Mouse (Mus musculus) left cerebral cortex, adult 6 months (tissue): ENCODE measurements around the gene Chfr. TPM values are rescaled to one million over a fixed set of nuclear protein-coding genes. Genes with fewer than 3 reads are reported as not detected.

Source experiments
- long read RNA-seq, 2 experiments: library from polyadenylated mRNA; unstranded; transcript quantifications; one replicate each; pipeline ENCODE4 v2.0.0; 2019 to 2020
- polyA plus RNA-seq: library from polyadenylated mRNA; unstranded; fragments of <200 nt; fragmentation: Nextera tagmentation; gene quantifications from 2 replicates; pipeline ENCODE4 v1.2.3, GENCODE M21; 2021

The Chfr gene
- 11.8 and 17.7 TPM in 2 replicates for polyA plus RNA-seq
- long read RNA-seq, experiment 1, transcript Chfr-202 (18 exons, 3,159 nt), result major isoform, 46 of 128 reads
- long read RNA-seq, experiment 1, transcript Chfr-201 (18 exons, 3,146 nt), result minor isoform, 17 of 128 reads
- long read RNA-seq, experiment 1, partial matches to known transcripts, result 17 of 128 reads
- long read RNA-seq, experiment 1, other reads (novel, unspliced or antisense), result 39 of 128 reads
- long read RNA-seq, experiment 2, partial matches to known transcripts, result 8 of 20 reads
- long read RNA-seq, experiment 2, other reads (novel, unspliced or antisense), result 6 of 20 reads

DNA sequence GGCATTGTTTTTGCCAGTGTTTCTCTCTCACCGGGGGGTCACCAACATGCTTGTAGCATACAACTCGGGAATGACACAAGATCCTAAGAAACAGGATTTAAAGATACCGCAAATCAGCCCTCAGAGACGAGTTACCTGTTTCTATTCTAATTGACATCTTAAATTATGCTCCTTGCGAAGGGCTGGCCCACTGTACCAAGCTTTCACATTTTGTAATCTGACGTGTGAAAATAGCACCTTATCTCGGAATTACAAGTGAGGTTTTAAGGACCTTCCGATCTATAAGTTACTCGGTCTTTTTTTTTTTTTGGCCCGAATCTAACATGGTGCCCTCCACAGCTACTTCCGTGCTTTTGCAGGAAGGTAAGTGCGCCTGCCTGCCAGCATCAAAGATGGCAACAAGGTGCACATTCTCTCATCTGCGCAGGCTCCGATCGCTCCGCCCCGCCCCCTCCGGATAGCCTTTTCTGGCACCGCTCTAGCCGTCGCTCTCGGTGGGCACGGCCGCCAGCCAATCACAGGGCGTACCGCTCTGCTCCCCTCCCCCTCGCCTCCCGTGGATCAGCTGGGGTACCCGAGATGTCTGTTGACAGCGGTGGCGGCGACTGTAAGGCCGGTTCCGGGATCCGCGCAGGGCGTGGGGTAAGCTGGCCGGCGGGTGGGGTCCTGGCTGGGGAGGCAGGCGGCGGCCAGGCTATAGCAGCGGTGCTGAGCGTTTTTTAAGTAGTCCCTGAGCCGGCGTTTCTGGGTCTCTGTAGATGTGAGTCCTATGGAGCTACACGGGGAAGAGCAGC is at the start of gene Chfr:
Gene Chfr, plus strand, starts transcription at position 550 of the 794 bp plus-strand sequence.

DNA sequence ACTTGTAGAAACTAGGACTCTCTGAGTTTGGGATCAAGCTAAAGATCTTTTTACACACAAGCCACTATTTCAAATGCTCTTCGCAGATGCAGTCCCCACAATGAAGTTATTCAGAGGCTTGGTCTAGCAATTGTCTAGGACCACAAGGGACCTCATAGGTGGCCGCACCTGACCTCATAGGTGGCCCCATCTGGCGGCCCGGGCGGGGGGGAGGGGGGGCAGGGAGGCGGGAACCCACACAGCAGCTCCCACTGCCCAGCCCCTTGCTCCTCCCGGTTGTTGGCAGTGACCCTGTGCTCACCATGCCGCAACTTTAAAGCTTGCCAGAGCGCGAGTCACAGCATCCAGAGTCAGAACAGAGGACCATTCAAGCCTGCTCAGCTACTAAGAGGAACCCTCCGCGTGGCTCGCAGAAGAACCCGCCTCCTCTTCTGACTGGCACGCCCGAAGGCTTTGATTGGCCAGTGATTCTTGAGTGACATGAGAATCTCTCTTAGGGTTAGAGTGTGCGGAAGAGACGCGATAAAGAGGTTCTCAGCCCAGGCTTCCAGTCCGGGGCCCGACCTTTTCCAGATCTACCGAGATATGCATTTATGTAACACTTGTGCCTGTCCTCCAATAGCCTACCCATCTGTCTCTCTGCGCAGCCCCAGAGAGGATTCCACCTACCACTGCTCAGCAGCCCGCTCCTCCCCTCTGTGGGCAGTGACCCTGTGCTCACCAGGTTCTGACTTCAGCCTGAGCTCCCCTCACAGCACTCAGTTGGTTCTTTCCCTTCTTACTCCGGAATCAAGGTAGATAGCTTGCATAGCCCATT is 41.4 kb upstream of the Chfr start, which contains the start of gene Gm35315:
Gene Gm35315, minus strand, starts transcription at position 391 of the 817 bp plus-strand sequence.

GRCm38 (mm10) chr5:110099656-110100580 is 35.7 kb upstream of the Chfr start, which contains the start of gene Plcxd1:
Gene Plcxd1 (plus strand): TSS chr5:110099969.

GRCm38 (mm10) chr5:110107581-110108304 is 27.9 kb upstream of the Chfr start, which contains the start of gene Gtpbp6:
Gene Gtpbp6 (minus strand): TSS chr5:110108197.

GRCm38 (mm10) chr5:110109991-110110441 is 25.6 kb upstream of the Chfr start, which contains the start of gene Zfp605:
Gene Zfp605 (plus strand): TSS chr5:110110092.

DNA sequence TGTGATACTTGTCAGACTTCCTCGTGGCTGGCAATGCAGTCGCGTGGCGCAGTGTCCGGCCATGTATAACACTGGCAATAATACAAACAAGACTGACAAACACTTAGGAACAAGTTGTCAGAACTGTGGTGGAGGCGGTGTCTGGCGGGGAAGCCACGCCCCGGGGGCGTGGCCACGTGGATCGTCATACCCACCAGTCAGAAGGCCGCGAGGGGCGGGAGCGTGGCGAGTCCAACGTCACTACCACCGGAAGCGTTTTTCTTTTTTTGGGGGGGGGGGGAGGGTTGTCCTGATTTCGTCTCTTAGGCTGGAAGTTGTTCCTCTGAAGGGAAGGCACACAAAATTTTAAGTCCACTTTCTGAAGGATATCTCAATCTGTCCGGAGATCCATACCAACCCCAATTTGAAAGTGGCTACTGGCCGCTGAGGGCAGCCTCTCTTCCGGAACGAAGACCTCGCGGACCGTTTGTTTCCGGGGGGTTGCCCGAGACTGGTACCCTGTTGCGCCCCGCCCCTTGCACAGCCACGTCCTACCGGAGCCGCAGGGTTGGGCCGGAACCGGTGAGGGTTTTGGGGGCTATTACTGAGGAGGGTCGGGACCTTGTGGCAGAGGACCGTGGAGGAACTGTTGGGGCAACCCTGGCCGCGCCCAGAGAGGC is 40.8 kb downstream of the Chfr start, which contains the start of gene Golga3:
Gene Golga3, plus strand, starts transcription at position 340 of the 659 bp plus-strand sequence.

Other genes starting within 250 kb of the Chfr start
- 11.3 and 12.5 TPM in 2 replicates for gene Gm15446, start 212.4 kb upstream of the Chfr start, polyA plus RNA-seq
- gene Zfp932, start 139.3 kb upstream of the Chfr start, polyA plus RNA-seq, result 18.1 and 24.1 TPM in 2 replicates
- gene Gm17655, start 63.3 kb upstream of the Chfr start, polyA plus RNA-seq, result 3.1 and 4.0 TPM in 2 replicates
- 0.24 and 0.43 TPM in 2 replicates for gene Gm35315, start 41.4 kb upstream of the Chfr start, polyA plus RNA-seq
- 7.2 and 8.5 TPM in 2 replicates for gene Plcxd1, start 35.9 kb upstream of the Chfr start, polyA plus RNA-seq
- gene Gtpbp6, start 27.6 kb upstream of the Chfr start, polyA plus RNA-seq, result 43.4 and 56.9 TPM in 2 replicates
- gene Zfp605, start 25.8 kb upstream of the Chfr start, polyA plus RNA-seq, result 4.1 and 8.1 TPM in 2 replicates
- gene Golga3, start 40.9 kb downstream of the Chfr start, polyA plus RNA-seq, result 8.1 and 10.2 TPM in 2 replicates
- gene Ankle2, start 95.2 kb downstream of the Chfr start, polyA plus RNA-seq, result 12.0 and 12.8 TPM in 2 replicates
- gene Pgam5, start 134.1 kb downstream of the Chfr start, polyA plus RNA-seq, result 70.3 and 78.0 TPM in 2 replicates
- gene Pxmp2, start 150.3 kb downstream of the Chfr start, polyA plus RNA-seq, result 18.9 and 20.1 TPM in 2 replicates
- gene Pole, start 150.5 kb downstream of the Chfr start, polyA plus RNA-seq, result 0.41 and 0.47 TPM in 2 replicates
- not detected in 2 replicates for gene P2rx2, start 207.4 kb downstream of the Chfr start, polyA plus RNA-seq
- not detected in 2 replicates for gene Lrcol1, start 208.9 kb downstream of the Chfr start, polyA plus RNA-seq